Mouse (Mus musculus) left cerebral cortex, postnatal 10 days (tissue): ENCODE results near the gene Sit1. TPM values are rescaled to one million over a fixed set of nuclear protein-coding genes. Genes with fewer than 3 reads are reported as not detected.

Source experiments
- DNase-seq, 2 experiments: peaks; one replicate each; pipeline ENCODE4 v3.0.0; 2021 to 2022; ENCODE audit warnings: low spot score in 2 of 2, mixed read lengths in 1 of 2; ENCODE audit errors: extremely low spot score in 1 of 2
- intact Hi-C: fragments of 180-260 bp; cut with DNase I; formaldehyde crosslinking; loops from one replicate; pipeline ENCODE4 v1.15.1; 2025
- total RNA-seq, 2 experiments: library from RNA; stranded (reverse); gene quantifications; 2 replicates each; pipeline ENCODE4 v1.2.3; 2021

Sit1 gene
- total RNA-seq, 2 experiments from 2014 or later: not detected

DNA sequence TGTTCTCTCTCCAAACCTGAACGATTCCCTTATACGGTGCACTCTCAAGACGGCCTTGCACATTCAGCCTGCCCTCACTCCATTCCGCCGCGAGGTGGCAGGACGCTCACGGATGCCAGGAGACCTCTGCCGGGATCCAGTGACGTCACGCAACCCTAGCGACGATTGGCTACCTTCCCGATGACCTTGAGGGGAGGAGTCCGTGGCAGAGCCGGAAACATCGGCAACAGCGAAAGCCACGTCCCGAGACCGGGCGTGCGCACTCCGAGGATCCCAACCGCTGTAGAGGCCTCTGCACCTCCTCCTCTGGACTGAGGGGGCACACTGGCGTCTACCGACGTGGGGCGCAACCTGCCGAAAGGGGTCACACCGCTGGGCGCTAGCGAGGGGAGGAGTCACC lies 41.5 kb downstream of the Sit1 start:
- peak; percentile 99 for DNase-seq
- intact Hi-C loops: loop anchor here (5.0 kb wide), 1 partner anchor 35 kb away; no protein-coding TSS in a partner anchor

GRCm38 (mm10) chr4:43441639-43442038 lies 41.9 kb downstream of the Sit1 start, which contains the start of gene Tesk1:
Tesk1 (plus strand) TSS chr4:43441939.
- no peak for DNase-seq
- intact Hi-C loops: loop anchor here (5.0 kb wide), 1 partner anchor 36 kb away; no protein-coding TSS in a partner anchor

DNA sequence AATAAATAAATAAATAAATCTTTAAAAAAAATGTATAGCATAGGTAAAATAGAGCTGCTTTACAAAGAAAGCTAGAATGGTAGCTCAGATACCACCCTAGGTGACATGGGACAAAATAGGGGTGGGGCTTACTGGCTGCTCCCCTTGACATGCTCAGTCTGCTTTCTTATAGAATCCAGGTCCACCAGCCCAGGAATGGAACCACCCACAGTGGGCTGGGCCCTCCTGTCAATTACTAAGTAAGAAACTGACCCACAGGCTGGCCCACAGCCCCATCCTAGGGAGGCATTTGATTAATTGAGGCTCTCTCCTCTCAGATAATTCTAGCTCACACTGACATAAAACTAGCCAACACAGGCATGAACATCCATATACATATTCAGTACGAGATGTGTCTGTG lies 50.7 kb downstream of the Sit1 start:
- intact Hi-C loops: no loop called here
- no peak for DNase-seq

Other genes with a start within 250 kb of the Sit1 start
- gene Atp8b5, start 216.6 kb downstream of the Sit1 start, total RNA-seq: under 1 TPM; 0.15 to 0.34 TPM
- gene Rusc2, start 101.8 kb downstream of the Sit1 start, total RNA-seq: 100 to 1,000 TPM; 151 to 154 TPM
- gene Fam166b, start 54.6 kb downstream of the Sit1 start, total RNA-seq: under 1 TPM in 1 of 2 experiments, not detected in 1; 0.30 TPM
- 10 to 100 TPM; 71.7 to 74.2 TPM for gene Tesk1, start 41.8 kb downstream of the Sit1 start, total RNA-seq
- gene Cd72, start 29.1 kb downstream of the Sit1 start, total RNA-seq: 1 to 10 TPM in 1 of 2 experiments, not detected in 1; 1.2 TPM
- 10 to 100 TPM; 31.1 to 32.5 TPM for gene Ccdc107, start 9.2 kb upstream of the Sit1 start, total RNA-seq
- gene Arhgef39, start 16.0 kb upstream of the Sit1 start, total RNA-seq: 1 to 10 TPM; 1.1 to 1.4 TPM
- under 1 TPM in 1 of 2 experiments, not detected in 1; 0.45 TPM for gene Car9, start 23.2 kb upstream of the Sit1 start, total RNA-seq
- gene Tpm2, start 40.0 kb upstream of the Sit1 start, total RNA-seq: 1 to 10 TPM; 7.2 to 7.9 TPM
- gene Creb3, start 78.6 kb upstream of the Sit1 start, total RNA-seq: 10 to 100 TPM; 74.4 to 74.6 TPM
- 10 to 100 TPM; 48.7 to 55.3 TPM for gene Tln1, start 79.0 kb upstream of the Sit1 start, total RNA-seq
- 10 to 100 TPM; 48.5 to 49.7 TPM for gene Rgp1, start 95.0 kb upstream of the Sit1 start, total RNA-seq
- 10 to 100 TPM; 64.1 to 67.1 TPM for gene Gba2, start 95.1 kb upstream of the Sit1 start, total RNA-seq
- not detected for gene Msmp, start 100.8 kb upstream of the Sit1 start, total RNA-seq
- gene Npr2, start 148.2 kb upstream of the Sit1 start, total RNA-seq: 10 to 100 TPM; 47.0 to 47.5 TPM
- gene Spag8, start 169.9 kb upstream of the Sit1 start, total RNA-seq: 1 to 10 TPM; 2.1 to 2.7 TPM
- gene Hint2, start 172.7 kb upstream of the Sit1 start, total RNA-seq: 10 to 100 TPM; 25.3 to 30.5 TPM
- 10 to 100 TPM; 57.8 to 60.1 TPM for gene Tmem8b, start 185.2 kb upstream of the Sit1 start, total RNA-seq
- gene Fam221b, start 185.4 kb upstream of the Sit1 start, total RNA-seq: 1 to 10 TPM; 1.0 to 1.3 TPM
- gene Olfr70, start 217.1 kb upstream of the Sit1 start, total RNA-seq: not detected
- not detected for gene Olfr71, start 226.5 kb upstream of the Sit1 start, total RNA-seq
- 1 to 10 TPM in 1 of 2 experiments, under 1 TPM in 1; 0.87 to 1.1 TPM for gene Hrct1, start 243.5 kb upstream of the Sit1 start, total RNA-seq
- gene Spaar, start 246.3 kb upstream of the Sit1 start, total RNA-seq: under 1 TPM; 0.43 TPM